Comparison of ENCODE assay signal across 23 mouse cellular contexts in genomic region chr6:127475231-127475630, GRCm38 (mm10). TPM values are rescaled to one million over a fixed set of nuclear protein-coding genes. Genes with fewer than 3 reads are reported as not detected.
DNase-seq lines count a peak whose midpoint lies in the region; ATAC-seq lines count a peak whose summit lies in the region.
"Had no signal": no experiment of that assay in that cellular context is flagged by ENCODE, and none has a peak within 500 bp of the region (broad histone marks: within the 10 kb centered on the region; RNA-seq: fewer than 3 reads in every experiment).

No protein-coding gene starts in this region.

- H3K27ac ChIP-seq in midbrain, embryonic 12.5 days (replicated peaks): 0 out of 2 replicates have a peak overlapping the region, but pooled peaks have one; percentile 3
- no peak overlapping the region for H3K27ac ChIP-seq in midbrain, embryonic 11.5 days (ENCODE audit: low read depth, low read length)
- no peak overlapping the region for H3K27ac ChIP-seq in embryonic facial prominence, embryonic 14.5 days (replicated peaks; ENCODE audit: low read depth, low read length)
- H3K27ac ChIP-seq: forebrain, embryonic 12.5 days; gastrocnemius, adult 2 months; hindbrain, embryonic 12.5 days had no signal

- no peaks in the 10 kb centered on the region for H3K27me3 ChIP-seq in midbrain, embryonic 12.5 days
- H3K27me3 ChIP-seq in midbrain, embryonic 11.5 days (ENCODE audit: control insufficient read depth, insufficient read depth, low read length): no peaks in the 10 kb centered on the region
- H3K27me3 ChIP-seq in embryonic facial prominence, embryonic 14.5 days (replicated peaks; ENCODE audit: control insufficient read depth, insufficient read depth, low read length): no peaks in the 10 kb centered on the region
- H3K27me3 ChIP-seq: forebrain, embryonic 12.5 days; hindbrain, embryonic 12.5 days; Patski had no signal

- H3K4me3 ChIP-seq in midbrain, embryonic 12.5 days: no peak overlapping the region
- no peak overlapping the region for H3K4me3 ChIP-seq in midbrain, embryonic 11.5 days (ENCODE audit: low read depth, low read length)
- H3K4me3 ChIP-seq in embryonic facial prominence, embryonic 14.5 days (ENCODE audit: low read depth, low read length): no peak overlapping the region
- H3K4me3 ChIP-seq: forebrain, embryonic 12.5 days; gastrocnemius, adult 2 months; hindbrain, embryonic 12.5 days had no signal

- peaks cover 50% of the 10 kb centered on the region for H3K36me3 ChIP-seq in midbrain, embryonic 12.5 days
- H3K36me3 ChIP-seq in midbrain, embryonic 11.5 days (ENCODE audit: control insufficient read depth, insufficient read depth, low read length): peaks cover 8% of the 10 kb centered on the region
- peaks cover 44% of the 10 kb centered on the region for H3K36me3 ChIP-seq in embryonic facial prominence, embryonic 14.5 days (ENCODE audit: control insufficient read depth, insufficient read depth, low read length)

- H3K9ac ChIP-seq in midbrain, embryonic 12.5 days (replicated peaks): no peak overlapping the region
- H3K9ac ChIP-seq in midbrain, embryonic 11.5 days (ENCODE audit: low read length): no peak overlapping the region
- no peak overlapping the region for H3K9ac ChIP-seq in embryonic facial prominence, embryonic 14.5 days (ENCODE audit: low read depth, low read length)
- H3K9ac ChIP-seq: forebrain, embryonic 12.5 days; hindbrain, embryonic 12.5 days had no signal

- WGBS in midbrain, embryonic 12.5 days: 36% methylated on average over 3 of the region's 3 CpGs
- 42% methylated on average over 3 of the region's 3 CpGs for WGBS in midbrain, embryonic 11.5 days
- WGBS in embryonic facial prominence, embryonic 14.5 days: 48% methylated on average over 3 of the region's 3 CpGs

- no peaks in the 10 kb centered on the region for H3K9me3 ChIP-seq in midbrain, embryonic 12.5 days
- H3K9me3 ChIP-seq in midbrain, embryonic 11.5 days (ENCODE audit: control insufficient read depth, low read length): no peaks in the 10 kb centered on the region
- no peaks in the 10 kb centered on the region for H3K9me3 ChIP-seq in embryonic facial prominence, embryonic 14.5 days (ENCODE audit: control insufficient read depth, low read length)
- H3K9me3 ChIP-seq: forebrain, embryonic 12.5 days had no signal

- intact Hi-C loops in left cerebral cortex, postnatal 4 days (cut with DNase I): no loop called here

- ATAC-seq in midbrain, embryonic 12.5 days (ENCODE audit: low FRiP score, low read depth): no peak
- no peak for ATAC-seq in midbrain, embryonic 11.5 days (ENCODE audit: low FRiP score)
- ATAC-seq in embryonic facial prominence, embryonic 14.5 days (ENCODE audit: low read depth): peak; percentile 89
- ATAC-seq: hindbrain, embryonic 16.5 days; inflammation-experienced regulatory T-cells, adult 6 months; intestine, postnatal 0 days; Patski had no signal

- no peak overlapping the region for H3K4me2 ChIP-seq in midbrain, embryonic 12.5 days (replicated peaks)
- no peak overlapping the region for H3K4me2 ChIP-seq in midbrain, embryonic 11.5 days
- no peak overlapping the region for H3K4me2 ChIP-seq in embryonic facial prominence, embryonic 14.5 days (ENCODE audit: low read depth, low read length)
- H3K4me2 ChIP-seq: forebrain, embryonic 12.5 days; hindbrain, embryonic 12.5 days had no signal

- H3K4me1 ChIP-seq in midbrain, embryonic 12.5 days: 0 out of 2 replicates have a peak, but pooled peaks cover 4% of the 10 kb centered on the region
- no peaks in the 10 kb centered on the region for H3K4me1 ChIP-seq in midbrain, embryonic 11.5 days (ENCODE audit: control insufficient read depth, insufficient read depth, low read length)
- no peaks in the 10 kb centered on the region for H3K4me1 ChIP-seq in embryonic facial prominence, embryonic 14.5 days (ENCODE audit: control insufficient read depth, insufficient read depth, low read length)

- no peak for DNase-seq in midbrain, embryonic 11.5 days (ENCODE audit: low spot score, missing footprints)
- DNase-seq in ES-CJ7 (ENCODE audit: low read depth, low spot score) (peak; percentile 82), ZHBTc4 (ENCODE audit: low read depth, low spot score) (peak; percentile 79)
- peak; percentile 51 for DNase-seq in embryonic facial prominence, embryonic 14.5 days (ENCODE audit: low spot score)
- DNase-seq in lung, postnatal 10 days: no peak
- no peak for DNase-seq in left cerebral cortex, postnatal 4 days
- no peak for DNase-seq in spleen, postnatal 4 days (ENCODE audit: low spot score in 2 of 2)
- DNase-seq: adrenal gland, postnatal 14 days; cerebellum, adult 9-10 months; cerebellum, postnatal 25 days; gastrocnemius, adult 2 months; gastrocnemius, postnatal 25 days; heart, adult 11 months; heart, postnatal 10 days; heart, postnatal 4 days; kidney, adult 8-10 months had no signal

RNA-seq across cellular contexts. Expression of gene Parp11, which starts 28.6 kb away (rescaled TPM):
- polyA plus RNA-seq in midbrain, embryonic 12.5 days (2016; fragmentation: Nextera tagmentation; extraction: Ambion mirVana): 71.8 and 72.0 TPM in 2 replicates
- polyA plus RNA-seq in midbrain, embryonic 11.5 days (2014; fragmentation: Nextera tagmentation; extraction: Ambion mirVana): 62.1 and 64.9 TPM in 2 replicates
- 26.9 and 28.4 TPM in 2 replicates for polyA plus RNA-seq in embryonic facial prominence, embryonic 14.5 days (2014; fragmentation: Nextera tagmentation; extraction: Ambion mirVana)
- total RNA-seq in left cerebral cortex, postnatal 4 days (2021): 10 to 100 TPM; 59.1 to 60.9 TPM

Comparison
In these comparisons a context has a peak if more than half of its experiments do, and no peak if none do; other contexts are left out.
1. DNase-seq: peak in ES-CJ7 (single experiment), ZHBTc4 (single experiment) and embryonic facial prominence, embryonic 14.5 days (single experiment); none in midbrain, embryonic 11.5 days (single experiment), lung, postnatal 10 days (single experiment), left cerebral cortex, postnatal 4 days (single experiment) and spleen, postnatal 4 days (0 of 2).